Mouse (Mus musculus) CH12.LX (cell line): ENCODE results near the gene Dlx6. TPM values are rescaled to one million over a fixed set of nuclear protein-coding genes. Genes with fewer than 3 reads are reported as not detected.

Experiments
- DNase-seq: peaks from one replicate; pipeline ENCODE4 v3.0.0-alpha.2; 2013; ENCODE audit errors: extremely low read depth
- H3K27ac ChIP-seq: 2 replicates; pipeline ENCODE4 v1.5.1; 2012; ENCODE audit warnings: low read depth, mild to moderate bottlenecking, control low read depth, moderate library complexity; ENCODE audit not compliant: insufficient read depth
- H3K27me3 ChIP-seq: replicated peaks from 2 replicates; pipeline ENCODE3; 2012; ENCODE audit warnings: inconsistent platforms
- H3K36me3 ChIP-seq, 2 experiments: replicated peaks in 1 of 2; 2 replicates each; pipeline versions ENCODE3 to v1.6.1; 2012; ENCODE audit warnings: inconsistent platforms in 1 of 2, low read length in 1 of 2, mild to moderate bottlenecking in 1 of 2, mixed read lengths in 1 of 2, moderate library complexity in 1 of 2; ENCODE audit not compliant: control insufficient read depth in 1 of 2, insufficient read depth in 1 of 2
- H3K4me1 ChIP-seq, 2 experiments: 2 replicates each; pipeline ENCODE4 v1.6.1; 2012; ENCODE audit warnings: inconsistent platforms in 1 of 2, moderate library complexity in 1 of 2; ENCODE audit not compliant: insufficient read depth in 2 of 2, control insufficient read depth in 1 of 2
- H3K4me2 ChIP-seq: 2 replicates; pipeline ENCODE4 v1.6.1; 2012; ENCODE audit warnings: low read depth, mild to moderate bottlenecking, control low read depth; ENCODE audit not compliant: poor library complexity, insufficient read depth, severe bottlenecking
- H3K4me3 ChIP-seq, 3 experiments: fragments of 150-350 bp in 1 of 3; sonication (generic) in 1 of 3; replicated peaks in 1 of 3; 2 replicates each; pipeline versions ENCODE3 to v1.5.1; 2011 to 2012; ENCODE audit warnings: low read depth in 2 of 3, low read length in 2 of 3, mild to moderate bottlenecking in 2 of 3, moderate library complexity in 2 of 3, control low read depth in 1 of 3, improper control_type of control experiment in 1 of 3, inconsistent platforms in 1 of 3, mixed read lengths in 1 of 3; ENCODE audit not compliant: poor library complexity in 1 of 3
- H3K79me2 ChIP-seq: replicated peaks from 2 replicates; pipeline ENCODE4 v1.6.1; 2012; ENCODE audit warnings: mild to moderate bottlenecking, moderate library complexity; ENCODE audit not compliant: control insufficient read depth, poor library complexity, insufficient read depth, severe bottlenecking; ENCODE audit errors: extremely low read depth
- H3K9ac ChIP-seq: 2 replicates; pipeline ENCODE4 v1.6.1; 2012; ENCODE audit warnings: low read depth, mild to moderate bottlenecking, control low read depth, moderate library complexity; ENCODE audit not compliant: insufficient read depth
- H3K9me3 ChIP-seq: replicated peaks from 2 replicates; pipeline ENCODE3; 2012; ENCODE audit warnings: low read length, inconsistent platforms, mixed read lengths
- CTCF ChIP-seq, 2 experiments: IDR thresholded peaks in 1 of 2; conservative IDR thresholded peaks in 1 of 2; 2 replicates each; pipeline ENCODE4 v1.5.1; 2011 to 2012; ENCODE audit warnings: low read depth in 2 of 2, low read length in 2 of 2, improper control_type of control experiment in 1 of 2, inconsistent platforms in 1 of 2, mild to moderate bottlenecking in 1 of 2, moderate library complexity in 1 of 2
- E2F4 ChIP-seq: IDR thresholded peaks from 2 replicates; pipeline ENCODE4 v1.6.1; 2011; ENCODE audit warnings: low read depth, low read length, improper control_type of control experiment; ENCODE audit not compliant: insufficient replicate concordance
- ELF1 ChIP-seq: IDR thresholded peaks from 2 replicates; pipeline ENCODE4 v1.6.1; 2014; ENCODE audit warnings: low read depth, mild to moderate bottlenecking, inconsistent platforms, low read length, improper control_type of control experiment
- EP300 ChIP-seq: IDR thresholded peaks from 2 replicates; pipeline ENCODE4 v1.6.1; 2011; ENCODE audit warnings: low read length, improper control_type of control experiment
- GABPA ChIP-seq: IDR thresholded peaks from 2 replicates; pipeline ENCODE4 v1.6.1; 2012; ENCODE audit warnings: low read depth, low read length, improper control_type of control experiment, inconsistent platforms; ENCODE audit not compliant: insufficient replicate concordance
- HCFC1 ChIP-seq: IDR thresholded peaks from 2 replicates; pipeline ENCODE4 v1.6.1; 2012; ENCODE audit warnings: low read depth, mild to moderate bottlenecking, inconsistent platforms, low read length, improper control_type of control experiment
- MXI1 ChIP-seq: IDR thresholded peaks from 2 replicates; pipeline ENCODE4 v1.6.1; 2011; ENCODE audit warnings: mild to moderate bottlenecking, low read depth, low read length, improper control_type of control experiment
- POLR2A ChIP-seq: IDR thresholded peaks from 2 replicates; pipeline ENCODE4 v1.6.1; 2011; ENCODE audit warnings: low read depth, mild to moderate bottlenecking, improper control_type of control experiment, low read length
- TBP ChIP-seq: conservative IDR thresholded peaks from 2 replicates; pipeline ENCODE4 v1.6.1; 2011; ENCODE audit warnings: low read depth, low read length, improper control_type of control experiment
- TCF12 ChIP-seq: IDR thresholded peaks from 2 replicates; pipeline ENCODE4 v1.6.1; 2014; ENCODE audit warnings: low read depth, mild to moderate bottlenecking, inconsistent platforms, low read length, improper control_type of control experiment
- USF1 ChIP-seq: IDR thresholded peaks from 2 replicates; pipeline ENCODE4 v1.6.1; 2014; ENCODE audit warnings: low read depth, mild to moderate bottlenecking, inconsistent platforms, low read length, improper control_type of control experiment
- ZMIZ1 ChIP-seq: IDR thresholded peaks from 2 replicates; pipeline ENCODE4 v1.6.1; 2012; ENCODE audit warnings: low read depth, mild to moderate bottlenecking, inconsistent platforms, low read length, improper control_type of control experiment
- ZNF384 ChIP-seq: IDR thresholded peaks from 2 replicates; pipeline ENCODE4 v1.6.1; 2012; ENCODE audit warnings: low read depth, low read length, improper control_type of control experiment, inconsistent platforms
- dilution Hi-C: fragments of 300-500 bp; cut with MboI; formaldehyde crosslinking; loops from 2 replicates; pipeline ENCODE4 v1.14.3; 2020; ENCODE audit warnings: low sequenced_read_pairs; ENCODE audit not compliant: extremely low pct_unique_long_range_greater_than_20kb, extremely low pct_ligation_motif_present
- in situ Hi-C: fragments of 300-500 bp; cut with MboI; formaldehyde crosslinking; loops from 3 replicates; pipeline ENCODE4 v1.14.3; 2019; ENCODE audit warnings: low sequenced_read_pairs, low pct_ligation_motif_present, low pct_unique_long_range_greater_than_20kb, mixed read lengths
- polyA plus RNA-seq: library from polyadenylated mRNA; unstranded; fragments of >175 nt; gene quantifications from 2 replicates; pipeline ENCODE4 v1.2.1, GENCODE M21; 2012; ENCODE audit warnings: low read depth; ENCODE audit not compliant: insufficient read length
- total RNA-seq, 2 experiments: library from RNA; depleted of rRNA; stranded (reverse); fragments of 300-350 nt in 1 of 2; fragments of >200 nt in 1 of 2; gene quantifications; 2 replicates each; pipeline ENCODE4 v1.2.3; 2012 to 2014

The Dlx6 gene
- total and polyA plus RNA-seq, 3 experiments, result not detected

DNA sequence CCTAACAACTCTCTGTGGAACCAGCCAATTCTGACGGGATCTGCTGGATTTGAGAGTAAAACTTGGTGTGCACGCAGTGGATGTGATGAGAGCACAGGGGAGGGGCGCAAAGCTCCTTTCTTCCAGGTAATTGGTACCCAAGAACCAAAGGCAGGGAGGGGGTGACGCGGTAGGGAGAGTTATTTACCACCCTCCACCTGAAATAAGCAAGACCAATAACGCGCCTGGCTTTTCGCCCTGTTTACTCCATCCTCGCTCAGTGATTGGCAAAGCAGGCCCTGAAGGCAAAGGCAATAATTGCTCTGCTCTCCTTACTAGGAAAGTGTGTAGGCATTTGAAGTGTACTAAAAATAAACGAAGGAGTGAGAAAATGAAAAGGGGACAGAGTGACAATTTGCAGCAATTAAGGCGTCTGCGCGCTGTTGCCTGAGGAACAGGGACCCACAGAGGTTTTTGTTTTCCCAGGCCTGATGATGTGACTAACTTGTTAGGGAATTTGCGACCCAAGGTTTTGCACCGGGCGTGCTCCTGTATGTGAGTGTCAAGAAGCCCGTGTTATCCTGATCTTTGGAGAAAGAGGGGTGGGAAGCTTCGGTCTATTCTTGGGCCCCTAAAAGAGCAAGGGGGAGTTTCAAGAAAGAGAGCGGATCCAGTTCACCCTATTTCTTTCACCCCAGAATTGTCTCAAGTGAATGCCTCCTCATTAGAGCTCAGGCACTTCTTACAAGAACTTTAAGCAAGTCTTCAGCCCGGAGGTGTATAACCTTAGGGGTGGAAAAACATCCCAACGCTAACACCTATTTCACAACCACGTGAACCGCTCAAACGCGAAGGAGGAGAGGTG lies 8.0 kb upstream of the Dlx6 start (continued):
- no peak for TF ChIP-seq MXI1
- no peak for TF ChIP-seq E2F4
- no peak for TF ChIP-seq ZNF384

- H3K27ac ChIP-seq, result no peak overlapping the region
- H3K79me2 ChIP-seq, result no peaks in the 10 kb centered on the region
- no peak overlapping the region for H3K9ac ChIP-seq
- dilution Hi-C loops (no loop called here), in situ Hi-C loops (no loop called here)
- H3K9me3 ChIP-seq, result no peaks in the 10 kb centered on the region
- H3K27me3 ChIP-seq, result no peaks in the 10 kb centered on the region
- H3K4me3 ChIP-seq, result no peak overlapping the region
- H3K36me3 ChIP-seq, result no peaks in the 10 kb centered on the region
- no peak overlapping the region for H3K4me2 ChIP-seq
- TF ChIP-seq ELF1 (no peak), HCFC1 (no peak), USF1 (no peak)
- no peak for DNase-seq
- peaks cover 0 to 25% of the 10 kb centered on the region in 2 experiments; a peak in 2 of 4 replicates for H3K4me1 ChIP-seq
These were observed 7.4 kb upstream of the Dlx6 start for GRCm38 (mm10) chr6:6855746-6856185.

DNA sequence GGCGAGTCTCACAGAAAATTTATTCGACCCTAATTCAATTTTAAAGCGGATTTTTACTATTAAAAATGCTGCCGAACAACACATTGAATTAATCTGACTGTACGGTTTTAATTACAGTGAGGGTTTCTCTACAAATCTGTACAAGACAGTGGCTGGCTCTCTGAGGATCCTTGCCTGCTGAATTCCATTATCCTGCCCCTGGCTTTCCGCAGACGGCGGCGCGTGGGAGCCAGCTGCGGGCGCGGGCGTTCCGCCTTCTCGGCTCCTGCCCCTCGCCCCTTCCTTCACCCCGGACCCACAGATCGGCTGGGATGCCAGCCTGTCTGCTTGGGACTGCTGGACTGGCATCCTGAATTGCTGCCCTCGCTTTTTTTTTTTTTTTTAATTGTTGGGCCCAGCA lies 6.8 kb upstream of the Dlx6 start:
- in situ Hi-C loops, result no loop called here
- Histone ChIP-seq H3K9ac (no peak overlapping the region), H3K9me3 (no peaks in the 10 kb centered on the region), H3K36me3 (no peaks in the 10 kb centered on the region), H3K4me2 (no peak overlapping the region), H3K79me2 (no peaks in the 10 kb centered on the region), H3K27ac (no peak overlapping the region), H3K4me1 (peaks cover 0 to 29% of the 10 kb centered on the region in 2 experiments; a peak in 2 of 4 replicates), H3K27me3 (peaks cover 3% of the 10 kb centered on the region), H3K4me3 (no peak overlapping the region)
- no peak for DNase-seq
- TF ChIP-seq EP300, result no peak
- no peak for TF ChIP-seq TCF12
- no peak for TF ChIP-seq CTCF (conservative IDR thresholded peaks at IDR 0.05 in 1 of 2, IDR thresholded peaks at IDR 0.05 in 1 of 2; ENCODE audit: low read depth in 2 of 2, low read length in 2 of 2)
- no peak for TF ChIP-seq ELF1
- dilution Hi-C loops, result no loop called here

- dilution Hi-C loops, result no loop called here
- in situ Hi-C loops, result no loop called here
- Histone ChIP-seq H3K9ac (no peak overlapping the region), H3K79me2 (no peaks in the 10 kb centered on the region), H3K4me3 (no peak overlapping the region), H3K27ac (no peak overlapping the region), H3K4me2 (no peak overlapping the region), H3K36me3 (no peaks in the 10 kb centered on the region), H3K27me3 (peaks cover 3% of the 10 kb centered on the region), H3K9me3 (no peaks in the 10 kb centered on the region), H3K4me1 (peaks cover 0 to 26% of the 10 kb centered on the region in 2 experiments; a peak in 2 of 4 replicates)
- DNase-seq, result no peak
- TF ChIP-seq ZMIZ1 (no peak), GABPA (no peak), POLR2A (no peak), TBP (no peak)
These were observed 6.3 kb upstream of the Dlx6 start for GRCm38 (mm10) chr6:6856881-6857280.
